12 mouse cellular contexts compared by ENCODE assay signal in genomic region chr10:45468180-45468915, GRCm38 (mm10). TPM values are rescaled to one million over a fixed set of nuclear protein-coding genes. Genes with fewer than 3 reads are reported as not detected.
DNase-seq lines count a peak whose midpoint lies in the region; ATAC-seq lines count a peak whose summit lies in the region.
"Had no signal": no experiment of that assay in that cellular context is flagged by ENCODE, and none has a peak within 500 bp of the region (broad histone marks: within the 10 kb centered on the region; RNA-seq: fewer than 3 reads in every experiment).

No protein-coding gene starts in this region.

- no peak overlapping the region for H3K9ac ChIP-seq in neural tube, embryonic 11.5 days (ENCODE audit: low read length)
- peak overlapping the region; percentile 35; the same call in 1 of the 2 replicates for H3K9ac ChIP-seq in limb, embryonic 11.5 days (ENCODE audit: low read length)
- no peak overlapping the region for H3K9ac ChIP-seq in stomach, embryonic 16.5 days (ENCODE audit: low read length)

- 48% methylated on average over 4 of the region's 4 CpGs for WGBS in heart, embryonic 10.5 days
- WGBS in neural tube, embryonic 11.5 days, result 45% methylated on average over 4 of the region's 4 CpGs
- WGBS in limb, embryonic 11.5 days, result 35% methylated on average over 4 of the region's 4 CpGs
- 28% methylated on average over 4 of the region's 4 CpGs for WGBS in stomach, embryonic 16.5 days

- H3K27me3 ChIP-seq in heart, embryonic 10.5 days (ENCODE audit: insufficient read depth, poor library complexity, severe bottlenecking), result no peaks in the 10 kb centered on the region
- H3K27me3 ChIP-seq in neural tube, embryonic 11.5 days (ENCODE audit: control insufficient read depth, insufficient read depth, low read length), result no peaks in the 10 kb centered on the region
- no peaks in the 10 kb centered on the region for H3K27me3 ChIP-seq in limb, embryonic 11.5 days (ENCODE audit: control insufficient read depth, insufficient read depth, low read length)
- H3K27me3 ChIP-seq in stomach, embryonic 16.5 days (ENCODE audit: control insufficient read depth, insufficient read depth, low read length), result peaks cover 16% of the 10 kb centered on the region

- H3K36me3 ChIP-seq in heart, embryonic 10.5 days, result no peaks in the 10 kb centered on the region
- no peaks in the 10 kb centered on the region for H3K36me3 ChIP-seq in neural tube, embryonic 11.5 days (ENCODE audit: control insufficient read depth, insufficient read depth, low read length)
- H3K36me3 ChIP-seq in limb, embryonic 11.5 days (ENCODE audit: control insufficient read depth, insufficient read depth, low read length), result no peaks in the 10 kb centered on the region
- no peaks in the 10 kb centered on the region for H3K36me3 ChIP-seq in stomach, embryonic 16.5 days (ENCODE audit: control insufficient read depth, insufficient read depth, low read length)

- no peak for DNase-seq in heart, embryonic 10.5 days (ENCODE audit: low spot score)
- DNase-seq in heart, adult 11 months, result no peak
- no peak for DNase-seq in neural tube, embryonic 11.5 days (ENCODE audit: low spot score)
- no peak for DNase-seq in neural tube, embryonic 10.5 days (ENCODE audit: extremely low spot score, low spot score)
- DNase-seq in limb, embryonic 11.5 days (ENCODE audit: low spot score), result no peak
- no peak for DNase-seq in adrenal gland, postnatal 36 days
- DNase-seq in layer of hippocampus, adult 8-10 months (ENCODE audit: low spot score in 2 of 2), result no peak
- DNase-seq: adrenal gland, postnatal 25 days; thymus, postnatal 36 days had no signal

- peaks cover 15% of the 10 kb centered on the region for H3K4me1 ChIP-seq in heart, embryonic 10.5 days
- peaks cover 15% of the 10 kb centered on the region for H3K4me1 ChIP-seq in neural tube, embryonic 11.5 days (ENCODE audit: control insufficient read depth, insufficient read depth, low read length)
- peaks cover 9% of the 10 kb centered on the region for H3K4me1 ChIP-seq in limb, embryonic 11.5 days (ENCODE audit: control insufficient read depth, insufficient read depth, low read length)
- no peaks in the 10 kb centered on the region for H3K4me1 ChIP-seq in stomach, embryonic 16.5 days (ENCODE audit: control insufficient read depth, insufficient read depth, low read length)

- peak overlapping the region; percentile 96 for H3K27ac ChIP-seq in heart, embryonic 10.5 days
- no peak overlapping the region for H3K27ac ChIP-seq in neural tube, embryonic 11.5 days (ENCODE audit: low read depth, low read length)
- H3K27ac ChIP-seq in limb, embryonic 11.5 days (replicated peaks; ENCODE audit: low read depth, low read length), result no peak overlapping the region; the same call in 1 of the 2 replicates
- H3K27ac ChIP-seq in stomach, embryonic 16.5 days (ENCODE audit: low read length), result no peak overlapping the region

- H3K4me2 ChIP-seq in neural tube, embryonic 11.5 days (ENCODE audit: low read depth), result peak overlapping the region; percentile 65
- peak overlapping the region; percentile 75 for H3K4me2 ChIP-seq in limb, embryonic 11.5 days (ENCODE audit: low read depth, severe bottlenecking)
- H3K4me2 ChIP-seq in stomach, embryonic 16.5 days (ENCODE audit: low read depth, low read length), result 0 out of 2 replicates have a peak overlapping the region, but pooled peaks have one; percentile 60

- no peak for ATAC-seq in neural tube, embryonic 11.5 days (ENCODE audit: insufficient read depth, low FRiP score, low TSS enrichment)
- no peak for ATAC-seq in limb, embryonic 11.5 days (ENCODE audit: insufficient number of reproducible peaks, low FRiP score, low TSS enrichment, low read depth)
- ATAC-seq in stomach, embryonic 16.5 days (ENCODE audit: insufficient read depth, low FRiP score), result no peak
- ATAC-seq: CD4-positive, CD25-positive, alpha-beta regulatory T cell, adult 4 months had no signal

- no peaks in the 10 kb centered on the region for H3K9me3 ChIP-seq in heart, embryonic 10.5 days
- H3K9me3 ChIP-seq in neural tube, embryonic 11.5 days (ENCODE audit: control insufficient read depth, low read length), result no peaks in the 10 kb centered on the region
- H3K9me3 ChIP-seq in limb, embryonic 11.5 days (ENCODE audit: control insufficient read depth, low read length), result no peaks in the 10 kb centered on the region
- no peaks in the 10 kb centered on the region for H3K9me3 ChIP-seq in stomach, embryonic 16.5 days (replicated peaks; ENCODE audit: control insufficient read depth, low read length)

- peak overlapping the region; percentile 69 for H3K4me3 ChIP-seq in heart, embryonic 10.5 days
- H3K4me3 ChIP-seq in neural tube, embryonic 11.5 days (ENCODE audit: low read depth, low read length), result peak overlapping the region; percentile 55
- peak overlapping the region; percentile 56 for H3K4me3 ChIP-seq in limb, embryonic 11.5 days (ENCODE audit: low read depth, low read length)
- no peak overlapping the region for H3K4me3 ChIP-seq in stomach, embryonic 16.5 days (replicated peaks; ENCODE audit: low read length)

RNA-seq across cellular contexts. Expression of gene Lin28b, which starts 17.8 kb away (rescaled TPM):
- polyA plus RNA-seq in heart, embryonic 10.5 days (2016; fragmentation: Nextera tagmentation; extraction: Ambion mirVana), result 13.2 and 17.6 TPM in 2 replicates
- polyA plus RNA-seq in neural tube, embryonic 11.5 days (2014; fragmentation: Nextera tagmentation; extraction: Ambion mirVana), result 14.7 and 15.5 TPM in 2 replicates
- 26.1 and 29.7 TPM in 2 replicates for polyA plus RNA-seq in limb, embryonic 11.5 days (2014; fragmentation: Nextera tagmentation; extraction: Ambion mirVana)
- polyA plus RNA-seq in stomach, embryonic 16.5 days (2015; fragmentation: Nextera tagmentation; extraction: Ambion mirVana), result 0.80 and 1.2 TPM in 2 replicates
- under 1 TPM in 1 of 2 experiments, not detected in 1; 0.10 TPM for total RNA-seq in adrenal gland, postnatal 36 days (2021)
- total RNA-seq in layer of hippocampus, adult 8-10 months (2022), result 1 to 10 TPM; 1.6 to 2.6 (median 2.3) TPM
- total RNA-seq: hematopoietic stem cell, adult 5-6 weeks had no signal
- polyA plus RNA-seq: CD4-positive, CD25-positive, alpha-beta regulatory T cell, adult 4 months had no signal
